Mouse (Mus musculus): ENCODE measurements at regions not wholly inside any gene's neighbourhood (a gene's known extent, or its start where the extent isn't known, plus 50 kb on each side); places are given as distances from the start of the nearest gene placed in this dataset.

GRCm38 (mm10) chr4:149842906-149843305, 68.8 kb upstream of the Slc25a33 start:
- TF ChIP-seq POLR2A (IDR thresholded peaks at IDR 0.05; ENCODE audit: borderline replicate concordance, low read depth, low read length) (no peak), CTCF (IDR thresholded peaks at IDR 0.05; ENCODE audit: low read depth, low read length) (no peak)

Data from bone marrow macrophage, adult 2 months (primary cell).